Mouse (Mus musculus) limb, embryonic 11.5 days (tissue): Measurements from ENCODE around the gene Eml3. TPM values are rescaled to one million over a fixed set of nuclear protein-coding genes. Genes with fewer than 3 reads are reported as not detected.

ENCODE experiments used
- ATAC-seq: fragments of 200-750 bp; cut with Nextera tagmentation; 2 replicates; pipeline ENCODE4 v1.8.0; 2017; ENCODE audit warnings: low read depth; ENCODE audit not compliant: insufficient number of reproducible peaks, low FRiP score, low TSS enrichment
- DNase-seq: peaks from one replicate; pipeline ENCODE4 v3.0.0-alpha.2; 2015; ENCODE audit warnings: low spot score
- H3K27ac ChIP-seq: fragments of 300-500 bp; sonication (generic); replicated peaks from 2 replicates; pipeline ENCODE4 v1.5.1; 2014; ENCODE audit warnings: low read depth, mild to moderate bottlenecking, low read length
- H3K27me3 ChIP-seq: fragments of 300-500 bp; sonication (generic); 2 replicates; pipeline ENCODE4 v1.6.1; 2014; ENCODE audit warnings: mild to moderate bottlenecking, low read length, mixed read lengths; ENCODE audit not compliant: control insufficient read depth, insufficient read depth
- H3K36me3 ChIP-seq: fragments of 300-500 bp; sonication (generic); 2 replicates; pipeline ENCODE4 v1.6.1; 2014; ENCODE audit warnings: mild to moderate bottlenecking, low read length, moderate library complexity, mixed read lengths; ENCODE audit not compliant: control insufficient read depth, insufficient read depth
- H3K4me1 ChIP-seq: fragments of 300-500 bp; sonication (generic); 2 replicates; pipeline ENCODE4 v1.6.1; 2014; ENCODE audit warnings: low read length, mixed read lengths; ENCODE audit not compliant: control insufficient read depth, insufficient read depth
- H3K4me2 ChIP-seq: fragments of 300-500 bp; sonication (generic); 2 replicates; pipeline ENCODE4 v1.6.1; 2014; ENCODE audit warnings: low read depth, mild to moderate bottlenecking, moderate library complexity; ENCODE audit not compliant: severe bottlenecking
- H3K4me3 ChIP-seq: fragments of 300-500 bp; sonication (generic); 2 replicates; pipeline ENCODE4 v1.5.1; 2014; ENCODE audit warnings: low read depth, low read length
- H3K9ac ChIP-seq: fragments of 300-500 bp; sonication (generic); 2 replicates; pipeline ENCODE4 v1.6.1; 2014; ENCODE audit warnings: mild to moderate bottlenecking, low read length
- H3K9me3 ChIP-seq: fragments of 300-500 bp; sonication (generic); 2 replicates; pipeline ENCODE4 v1.6.1; 2016; ENCODE audit warnings: low read length; ENCODE audit not compliant: control insufficient read depth
- WGBS: fragments of 180-500 bp; shearing (Covaris S2); extraction: QIAGEN DNeasy Blood & Tissue Kit; methylation state at CpG from one replicate; pipeline ENCODE4 v1.1.7; 2014; 5-methylcytosine and 5-hydroxymethylcytosine counted together
- polyA plus RNA-seq: library from polyadenylated mRNA; unstranded; fragments of >200 nt; fragmentation: Nextera tagmentation; extraction: Ambion mirVana; gene quantifications from 2 replicates; pipeline ENCODE4 v1.2.1, GENCODE M21; 2014

Eml3 gene
- polyA plus RNA-seq, 1 experiment from 2014 or later: 18.0 TPM

- Histone ChIP-seq H3K4me2 (peak overlapping the region; percentile 44), H3K9me3 (no peaks in the 10 kb centered on the region), H3K27me3 (no peaks in the 10 kb centered on the region), H3K27ac (no peak overlapping the region; the same call in 1 of the 2 replicates), H3K4me1 (peaks cover 16% of the 10 kb centered on the region), H3K9ac (peak overlapping the region; percentile 99), H3K4me3 (no peak overlapping the region; the same call in 1 of the 2 replicates), H3K36me3 (peaks cover 10% of the 10 kb centered on the region)
- ATAC-seq: no peak
- 75% methylated on average over 15 of the region's 15 CpGs for WGBS
- no peak for DNase-seq
These were observed 11.3 kb downstream of the Eml3 start for GRCm38 (mm10) chr19:8940526-8941133.

GRCm38 (mm10) chr19:8941136-8941514 is 11.8 kb downstream of the Eml3 start:
- Histone ChIP-seq H3K27me3 (no peaks in the 10 kb centered on the region), H3K4me1 (peaks cover 16% of the 10 kb centered on the region), H3K4me3 (peak overlapping the region; percentile 98), H3K4me2 (peak overlapping the region; percentile 44), H3K36me3 (peaks cover 15% of the 10 kb centered on the region), H3K9me3 (no peaks in the 10 kb centered on the region), H3K27ac (peak overlapping the region; percentile 99), H3K9ac (peak overlapping the region; percentile 99)
- 0 out of 2 replicates have a peak, but pooled peaks have one; percentile 15 for ATAC-seq
- 34% methylated on average over 10 of the region's 10 CpGs for WGBS
- no peak for DNase-seq

DNA sequence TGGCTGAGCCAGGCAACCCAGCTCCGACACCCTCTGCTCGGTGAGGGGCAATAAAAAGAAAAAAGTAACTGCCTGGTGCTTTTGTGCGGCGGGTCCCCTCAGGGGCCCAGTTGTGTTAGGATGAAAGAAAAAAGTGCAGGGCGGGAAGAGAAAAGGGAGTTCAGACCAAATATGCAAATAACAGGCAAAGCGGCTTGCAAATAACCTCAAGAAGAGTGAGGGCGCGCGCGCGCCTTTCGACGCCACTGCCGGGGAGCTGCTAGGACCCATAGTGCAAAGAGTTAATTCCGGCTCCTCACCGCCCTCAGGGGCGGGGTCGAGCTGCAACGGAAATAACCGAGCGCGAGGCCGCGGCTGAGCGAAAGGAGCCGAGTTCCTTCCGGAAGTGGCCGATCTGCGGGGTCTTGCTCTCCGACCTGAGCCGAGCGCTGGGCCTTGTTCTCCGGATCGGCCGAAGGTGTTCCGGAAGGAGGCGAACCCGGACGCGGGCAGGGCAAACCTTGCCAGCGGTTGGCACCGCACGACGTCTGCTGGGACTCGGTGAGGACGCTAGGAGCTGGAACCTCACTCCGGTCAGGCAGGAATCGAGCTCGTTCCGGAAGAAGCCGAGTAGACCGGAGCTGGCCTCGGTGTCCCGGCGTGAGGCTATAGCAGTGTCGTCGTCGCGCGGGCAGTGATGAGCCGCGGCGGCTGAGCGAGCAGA is 12.3 kb downstream of the Eml3 start, which contains the start of gene Mta2:
TSS of gene Mta2 (plus strand) at position 361 of the 703 bp plus-strand sequence.
- Histone ChIP-seq H3K4me2 (peak within 1 kb of the TSS; percentile 44), H3K36me3 (peaks cover 19% of the 10 kb centered on the region), H3K4me1 (peaks cover 16% of the 10 kb centered on the region), H3K27me3 (no peaks in the 10 kb centered on the region), H3K9me3 (no peaks in the 10 kb centered on the region), H3K27ac (peak within 1 kb of the TSS; percentile 99), H3K4me3 (peak within 1 kb of the TSS; percentile 98), H3K9ac (peak within 1 kb of the TSS; percentile 99)
- DNase-seq (peak; percentile 98), ATAC-seq (peak; percentile 87)
- under 1% methylated on average over 64 of the region's 64 CpGs for WGBS

- Histone ChIP-seq H3K4me1 (peaks cover 16% of the 10 kb centered on the region), H3K9ac (peak overlapping the region; percentile 99), H3K4me3 (peak overlapping the region; percentile 98), H3K27me3 (no peaks in the 10 kb centered on the region), H3K27ac (peak overlapping the region; percentile 99), H3K9me3 (no peaks in the 10 kb centered on the region), H3K4me2 (peak overlapping the region; percentile 44), H3K36me3 (peaks cover 25% of the 10 kb centered on the region)
- DNase-seq (no peak), ATAC-seq (peak; percentile 41)
- WGBS: under 1% methylated on average over 46 of the region's 46 CpGs
These were observed 13.1 kb downstream of the Eml3 start for GRCm38 (mm10) chr19:8942276-8942964.

GRCm38 (mm10) chr19:8943047-8943446 is 13.7 kb downstream of the Eml3 start:
- 71% methylated on average over 2 of the region's 2 CpGs for WGBS
- peak overlapping the region; percentile 44 for H3K4me2 ChIP-seq
- DNase-seq (no peak), ATAC-seq (no peak)
- H3K9me3 ChIP-seq: no peaks in the 10 kb centered on the region
- H3K4me1 ChIP-seq: peaks cover 16% of the 10 kb centered on the region
- no peaks in the 10 kb centered on the region for H3K27me3 ChIP-seq
- peak overlapping the region; percentile 98 for H3K4me3 ChIP-seq
- H3K9ac ChIP-seq: peak overlapping the region; percentile 99
- H3K36me3 ChIP-seq: peaks cover 31% of the 10 kb centered on the region
- no peak overlapping the region for H3K27ac ChIP-seq

- 74% methylated on average over 5 of the region's 5 CpGs for WGBS
- DNase-seq: no peak
These were observed 14.7 kb downstream of the Eml3 start for GRCm38 (mm10) chr19:8944062-8944461.

DNA sequence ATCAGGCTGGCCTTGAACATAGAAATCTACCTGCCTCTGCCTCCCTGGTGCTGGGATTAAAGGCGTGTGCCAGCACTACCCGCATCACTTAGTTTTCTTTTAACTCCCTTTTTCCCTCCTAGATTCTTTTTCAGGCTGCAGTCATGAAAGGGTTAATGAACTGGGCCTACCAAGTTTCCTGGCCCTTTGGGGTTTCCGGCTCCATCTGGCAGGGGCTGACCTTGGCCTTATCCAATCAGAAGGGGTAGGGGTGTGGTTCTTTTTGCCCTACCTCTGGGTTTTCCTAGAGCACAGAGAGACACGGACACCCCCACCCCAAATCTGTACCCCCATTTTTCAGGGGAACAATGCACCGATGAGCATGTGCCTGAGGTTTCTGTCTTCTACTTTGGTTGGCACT is 15.4 kb downstream of the Eml3 start:
- no peak overlapping the region for H3K27ac ChIP-seq
- H3K36me3 ChIP-seq: peaks cover 42% of the 10 kb centered on the region
- no peaks in the 10 kb centered on the region for H3K9me3 ChIP-seq
- peak overlapping the region; percentile 20 for H3K4me2 ChIP-seq
- H3K9ac ChIP-seq: no peak overlapping the region
- ATAC-seq (no peak), DNase-seq (peak; percentile 81)
- WGBS: 44% methylated on average over 5 of the region's 5 CpGs
- 0 out of 2 replicates have a peak overlapping the region, but pooled peaks have one; percentile 1 for H3K4me3 ChIP-seq
- peaks cover 16% of the 10 kb centered on the region for H3K4me1 ChIP-seq
- H3K27me3 ChIP-seq: no peaks in the 10 kb centered on the region

More at GRCm38 (mm10) chr19:8944062-8944461, 14.7 kb downstream of the Eml3 start:
- H3K4me2 ChIP-seq: peak overlapping the region; percentile 44; the same call in 1 of the 2 replicates
- peak overlapping the region; percentile 16; the same call in 1 of the 2 replicates for H3K4me3 ChIP-seq
- H3K36me3 ChIP-seq: peaks cover 40% of the 10 kb centered on the region
- no peak for ATAC-seq
- H3K27me3 ChIP-seq: no peaks in the 10 kb centered on the region
- H3K27ac ChIP-seq: no peak overlapping the region
- peaks cover 16% of the 10 kb centered on the region for H3K4me1 ChIP-seq
- 0 out of 2 replicates have a peak overlapping the region, but pooled peaks have one; percentile 27 for H3K9ac ChIP-seq
- no peaks in the 10 kb centered on the region for H3K9me3 ChIP-seq

GRCm38 (mm10) chr19:8945251-8945650 is 15.9 kb downstream of the Eml3 start:
- H3K27ac ChIP-seq: no peak overlapping the region
- no peak for ATAC-seq
- peaks cover 42% of the 10 kb centered on the region for H3K36me3 ChIP-seq
- no peaks in the 10 kb centered on the region for H3K9me3 ChIP-seq
- H3K27me3 ChIP-seq: no peaks in the 10 kb centered on the region
- H3K9ac ChIP-seq: no peak overlapping the region
- WGBS: 89% methylated on average over 6 of the region's 6 CpGs
- H3K4me3 ChIP-seq: 0 out of 2 replicates have a peak overlapping the region, but pooled peaks have one; percentile 1
- peaks cover 16% of the 10 kb centered on the region for H3K4me1 ChIP-seq
- no peak for DNase-seq
- H3K4me2 ChIP-seq: peak overlapping the region; percentile 20; the same call in 1 of the 2 replicates
